Mouse (Mus musculus) liver, adult (tissue): ENCODE data around the gene Nek9.

Source experiments
- GATA4 ChIP-seq: IDR thresholded peaks from 2 replicates; pipeline ENCODE4 v1.6.1; 2014; ENCODE audit warnings: mild to moderate bottlenecking, low read length; ENCODE audit not compliant: insufficient replicate concordance

Nek9 gene

GRCm38 (mm10) chr12:85308651-85309050 is 30.5 kb downstream of the Nek9 start:
- no peak for TF ChIP-seq GATA4

GRCm38 (mm10) chr12:85305247-85305892 is 33.8 kb downstream of the Nek9 start:
- no peak for TF ChIP-seq GATA4

- no peak for TF ChIP-seq GATA4
Observed at GRCm38 (mm10) chr12:85304725-85305124, 34.4 kb downstream of the Nek9 start.

GRCm38 (mm10) chr12:85303256-85303655 is 35.9 kb downstream of the Nek9 start:
- TF ChIP-seq GATA4, result no peak

- TF ChIP-seq GATA4, result no peak
Observed at GRCm38 (mm10) chr12:85298835-85299180, 40.4 kb downstream of the Nek9 start.

GRCm38 (mm10) chr12:85298127-85298834 is 40.9 kb downstream of the Nek9 start:
- no peak for TF ChIP-seq GATA4

GRCm38 (mm10) chr12:85297345-85297997 is 41.7 kb downstream of the Nek9 start:
- no peak for TF ChIP-seq GATA4

- TF ChIP-seq GATA4, result no peak
Observed at GRCm38 (mm10) chr12:85296915-85297314, 42.2 kb downstream of the Nek9 start.

- TF ChIP-seq GATA4, result no peak
Observed at GRCm38 (mm10) chr12:85295506-85295905, 43.7 kb downstream of the Nek9 start.

- TF ChIP-seq GATA4, result no peak
Observed at GRCm38 (mm10) chr12:85292906-85293305, 46.3 kb downstream of the Nek9 start.

- no peak for TF ChIP-seq GATA4
Observed at GRCm38 (mm10) chr12:85292288-85292687, 46.9 kb downstream of the Nek9 start.

GRCm38 (mm10) chr12:85291541-85291940 is 47.6 kb downstream of the Nek9 start:
- no peak for TF ChIP-seq GATA4

- no peak for TF ChIP-seq GATA4
Observed at GRCm38 (mm10) chr12:85290633-85291032, 48.5 kb downstream of the Nek9 start.

GRCm38 (mm10) chr12:85289157-85290000 is 49.8 kb downstream of the Nek9 start:
- no peak for TF ChIP-seq GATA4

- TF ChIP-seq GATA4, result no peak
Observed at GRCm38 (mm10) chr12:85288486-85289156, 50.5 kb downstream of the Nek9 start, which contains the start of gene Zc2hc1c. Zc2hc1c (plus strand) TSS chr12:85288591.
